Mouse (Mus musculus): ENCODE measurements around the gene Ccnjl.
A peak's percentile ranks its signal among the peaks of the same experiment; 100 is the strongest.

Ccnjl gene

DNA sequence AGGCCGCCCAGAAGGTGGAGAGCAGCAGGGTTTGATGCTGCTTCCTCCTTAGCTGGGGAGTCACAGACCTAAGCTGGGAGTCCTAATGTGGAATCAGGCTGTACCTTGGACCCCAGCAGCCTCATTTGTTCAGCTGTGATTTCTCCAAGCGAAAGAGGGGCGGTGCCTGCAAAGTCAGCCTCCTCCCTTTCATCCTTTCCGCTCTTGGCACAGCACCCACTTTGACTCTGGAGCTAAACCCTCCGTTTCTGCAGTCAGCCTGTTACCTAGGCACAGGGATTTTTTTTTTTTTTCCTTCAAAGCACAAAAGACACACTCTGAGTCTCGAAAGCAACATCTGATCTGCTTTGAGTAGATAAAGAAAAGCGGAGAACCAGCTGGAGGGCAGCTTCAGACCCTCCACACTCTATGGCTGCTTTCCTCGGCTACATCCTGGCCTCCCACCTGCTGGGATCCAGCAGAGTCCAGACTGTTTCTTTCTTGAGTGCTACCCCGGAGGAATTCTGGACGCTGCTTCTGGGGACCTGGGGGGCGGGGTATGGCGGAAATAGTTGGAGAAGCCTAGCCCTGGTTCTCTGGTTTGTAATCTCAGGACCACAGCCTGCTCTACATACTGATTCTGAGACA is 97.8 kb downstream of the Ccnjl start:
- peak; percentile 31 for DNase-seq (ENCODE audit: low spot score)

GRCm38 (mm10) chr11:43626927-43627645 is 98.5 kb downstream of the Ccnjl start:
- no peak for DNase-seq (ENCODE audit: low spot score)

- no peak for DNase-seq (ENCODE audit: low spot score)
Observed at GRCm38 (mm10) chr11:43631645-43632044, 103.1 kb downstream of the Ccnjl start.

DNA sequence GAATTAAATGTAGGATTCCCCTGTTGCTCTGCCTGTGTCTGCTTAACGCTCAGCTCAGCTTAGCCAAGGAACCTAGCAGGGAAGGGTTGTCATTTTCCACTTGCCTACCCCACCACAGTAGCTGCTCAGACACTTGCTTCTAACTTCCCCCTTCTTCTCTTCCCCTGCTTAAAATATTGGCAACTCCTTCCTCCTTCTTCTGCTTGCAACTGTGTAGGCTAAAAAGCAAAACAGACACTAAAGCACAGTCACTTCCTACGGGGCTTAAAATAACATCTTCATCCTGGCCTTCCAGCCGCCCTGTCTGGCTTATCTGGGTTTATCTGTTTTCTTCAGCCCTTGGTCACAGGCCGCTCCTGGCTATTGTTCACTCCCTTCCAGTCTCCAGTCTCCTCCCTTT is 104.0 kb downstream of the Ccnjl start:
- no peak for DNase-seq (ENCODE audit: low spot score)

DNA sequence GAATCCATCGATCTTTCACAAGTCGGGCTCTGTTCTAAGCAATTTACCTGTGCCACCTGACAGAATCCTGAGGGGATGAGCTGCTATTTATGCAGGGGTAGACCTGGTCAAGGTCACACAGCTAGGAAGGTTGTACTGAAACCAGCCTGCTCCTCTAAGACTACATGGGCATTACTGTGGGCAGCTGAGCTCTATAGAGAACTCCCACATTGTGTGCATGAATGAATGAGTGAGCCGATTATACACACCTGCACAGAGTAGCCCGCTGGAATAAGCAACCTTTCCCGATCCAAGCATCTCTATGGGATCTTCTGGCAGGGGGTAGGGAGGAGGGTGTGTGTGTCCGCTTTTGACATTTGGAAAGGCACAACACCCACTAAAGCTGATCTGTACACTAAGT is 104.6 kb downstream of the Ccnjl start:
- no peak for DNase-seq (ENCODE audit: low spot score)

DNA sequence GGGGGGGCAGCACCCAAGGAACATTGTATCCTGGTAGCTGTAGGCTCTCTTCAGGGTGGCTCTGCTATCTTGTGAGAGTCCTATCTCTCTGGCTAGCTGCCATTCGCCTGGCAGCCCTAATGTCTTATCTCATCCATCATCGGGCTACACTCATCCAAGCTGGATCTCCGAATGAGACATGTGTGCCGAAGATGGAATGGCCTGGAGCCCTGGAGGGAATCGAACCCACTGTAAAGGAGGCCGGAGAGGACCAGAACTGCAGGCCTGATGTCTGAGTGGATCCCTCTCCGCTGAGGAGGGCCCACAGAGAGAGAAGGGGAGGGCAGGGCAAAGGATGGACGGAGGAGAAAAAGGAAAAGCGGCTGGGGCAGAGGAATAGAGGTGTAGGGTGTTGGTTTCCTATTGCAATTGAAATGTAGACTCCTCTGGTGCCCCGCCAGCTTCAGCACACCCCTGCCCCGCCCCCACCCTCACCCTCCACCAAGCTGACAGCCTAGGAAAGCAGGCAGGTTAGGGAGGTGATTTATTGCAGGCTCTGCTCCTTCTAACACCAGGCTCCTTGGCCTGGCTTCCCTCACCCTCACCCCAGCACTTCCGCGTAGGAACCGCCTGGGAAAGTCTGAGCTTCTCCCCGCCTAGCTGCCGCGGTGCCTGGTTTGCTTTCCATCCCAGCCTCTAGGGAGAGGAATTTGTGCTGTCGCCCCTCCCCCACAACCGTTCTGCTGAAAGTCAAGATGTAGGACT is 105.2 kb downstream of the Ccnjl start:
- DNase-seq (ENCODE audit: low spot score): peak; percentile 59
